Mouse (Mus musculus): ENCODE results near the gene Nsl1.

Gene Nsl1

DNA sequence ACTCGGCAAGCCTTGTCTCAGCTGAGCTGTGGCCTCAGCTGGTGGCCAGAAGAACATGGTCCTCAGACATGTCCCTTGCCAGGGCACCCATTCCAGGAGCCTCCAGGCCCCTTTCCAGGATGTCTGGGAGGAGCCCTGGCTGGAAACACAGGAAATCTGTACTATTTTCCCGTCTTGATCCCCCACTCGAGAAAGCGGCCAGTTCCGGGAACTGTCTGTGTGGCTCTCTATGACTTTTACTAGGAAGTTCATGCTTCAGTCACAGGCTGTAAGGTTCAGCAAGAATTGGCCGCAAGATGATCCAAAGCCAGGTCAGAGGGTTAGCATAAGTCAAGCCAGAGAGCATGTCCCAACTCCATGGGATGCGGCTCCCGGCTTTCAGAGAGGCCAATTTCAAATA is 29.2 kb downstream of the Nsl1 start:
- CTCF ChIA-PET, result no interaction called here

- CTCF ChIA-PET, result interaction anchor here (0.6 kb wide), 1 partner anchor 19 kb away, joined by 3 read pairs; no protein-coding TSS in a partner anchor
Measured at GRCm38 (mm10) chr1:191093578-191093977, 30.8 kb downstream of the Nsl1 start.

- CTCF ChIA-PET, result no interaction called here
Measured at GRCm38 (mm10) chr1:191095019-191095418, 32.2 kb downstream of the Nsl1 start.

DNA sequence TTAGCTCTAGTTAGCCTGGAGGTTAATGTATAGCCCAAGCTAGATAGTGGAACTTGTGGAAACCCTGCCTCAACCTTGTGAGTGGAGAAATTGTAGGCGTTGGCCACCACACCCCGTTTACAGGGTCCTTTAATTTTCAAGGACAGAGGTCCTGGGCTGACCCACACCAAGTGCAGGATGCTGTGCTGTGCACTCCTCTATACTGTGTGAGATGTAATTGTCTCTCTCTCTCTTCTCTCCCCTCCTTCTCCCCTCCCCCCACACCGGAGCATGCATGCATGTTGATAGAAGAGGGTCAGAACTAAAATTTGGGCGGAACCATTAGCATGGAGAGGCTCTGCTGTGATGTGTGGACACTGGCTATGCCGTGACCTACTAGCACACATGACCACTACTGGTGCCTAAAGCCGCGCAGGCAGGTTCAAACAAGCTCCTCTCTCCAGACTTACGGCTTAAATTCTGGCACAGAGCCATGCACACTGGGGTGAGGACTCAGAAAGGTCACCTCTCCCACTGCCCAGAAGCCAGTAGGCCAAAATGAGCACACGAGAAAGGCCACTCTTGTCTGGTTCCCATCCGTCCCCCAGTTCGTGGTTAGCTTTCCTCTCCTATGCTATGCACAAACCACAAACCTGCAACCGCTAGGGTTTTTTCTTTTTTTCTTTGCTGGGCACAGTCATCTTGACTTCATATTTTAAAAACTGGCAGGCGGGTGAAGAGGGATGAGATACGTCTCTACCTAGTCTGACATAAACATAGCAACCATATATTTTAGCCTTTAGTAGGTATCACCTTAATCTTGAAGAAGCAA is 34.3 kb downstream of the Nsl1 start:
- CTCF ChIA-PET, result no interaction called here

DNA sequence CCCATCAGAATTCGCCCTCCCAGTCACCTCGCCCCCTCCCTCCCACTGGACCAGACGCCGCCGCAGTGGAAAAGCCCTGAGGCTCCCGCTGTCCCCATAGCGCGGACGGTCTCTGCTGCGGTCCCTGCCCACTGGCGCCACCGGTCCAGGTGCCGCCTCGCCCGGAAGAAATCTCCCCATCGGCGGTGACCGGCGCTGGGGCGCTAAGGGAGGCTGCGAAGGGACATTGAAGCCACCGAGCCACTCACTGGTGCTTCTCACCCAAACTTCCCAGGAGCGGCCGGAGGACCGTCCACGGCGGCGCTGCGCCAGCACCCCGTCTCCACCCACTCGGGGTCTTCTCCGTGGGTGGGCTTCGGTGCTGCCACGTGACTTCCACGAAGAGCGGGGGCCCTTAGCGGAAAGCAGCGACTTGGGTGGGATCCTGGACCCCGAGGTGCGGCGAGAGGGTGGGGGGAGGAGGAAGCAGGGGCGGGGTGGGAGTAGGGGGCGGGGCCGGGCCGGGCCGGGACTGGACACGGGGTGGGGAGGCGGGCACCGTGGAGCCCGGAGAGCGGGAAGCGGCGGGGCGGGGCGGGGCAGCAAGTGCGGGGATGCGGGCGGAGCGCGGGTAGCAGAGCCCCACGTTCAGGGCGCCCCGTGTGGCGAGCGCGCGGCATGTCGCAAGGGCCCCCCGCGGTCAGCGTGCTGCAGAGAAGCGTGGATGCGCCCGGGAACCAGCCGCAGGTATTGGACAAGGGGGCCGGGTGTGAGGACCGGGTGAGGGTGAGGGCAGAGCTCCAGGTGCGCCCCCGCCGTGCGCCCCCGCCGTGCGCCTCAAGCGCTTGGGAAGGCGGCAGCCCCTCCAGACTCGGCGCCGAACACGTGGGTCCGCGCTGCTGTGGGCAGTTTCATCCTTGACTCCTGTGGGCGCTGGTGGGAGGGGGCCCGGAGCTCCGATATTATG is 35.3 kb downstream of the Nsl1 start, which contains the start of gene Batf3:
TSS of gene Batf3 (plus strand) at position 46 of the 946 bp plus-strand sequence.
- CTCF ChIA-PET, result interaction anchor here (2.0 kb wide), 1 partner anchor 15 kb away, joined by 6 read pairs; no protein-coding TSS in a partner anchor

GRCm38 (mm10) chr1:191099114-191099513 is 36.3 kb downstream of the Nsl1 start:
- CTCF ChIA-PET, result interaction anchor here (2.0 kb wide), 1 partner anchor 16 kb away, joined by 6 read pairs; no protein-coding TSS in a partner anchor

- CTCF ChIA-PET, result interaction anchor here (2.0 kb wide), 1 partner anchor 17 kb away, joined by 6 read pairs; no protein-coding TSS in a partner anchor
Measured at GRCm38 (mm10) chr1:191099772-191100291, 37.0 kb downstream of the Nsl1 start.

DNA sequence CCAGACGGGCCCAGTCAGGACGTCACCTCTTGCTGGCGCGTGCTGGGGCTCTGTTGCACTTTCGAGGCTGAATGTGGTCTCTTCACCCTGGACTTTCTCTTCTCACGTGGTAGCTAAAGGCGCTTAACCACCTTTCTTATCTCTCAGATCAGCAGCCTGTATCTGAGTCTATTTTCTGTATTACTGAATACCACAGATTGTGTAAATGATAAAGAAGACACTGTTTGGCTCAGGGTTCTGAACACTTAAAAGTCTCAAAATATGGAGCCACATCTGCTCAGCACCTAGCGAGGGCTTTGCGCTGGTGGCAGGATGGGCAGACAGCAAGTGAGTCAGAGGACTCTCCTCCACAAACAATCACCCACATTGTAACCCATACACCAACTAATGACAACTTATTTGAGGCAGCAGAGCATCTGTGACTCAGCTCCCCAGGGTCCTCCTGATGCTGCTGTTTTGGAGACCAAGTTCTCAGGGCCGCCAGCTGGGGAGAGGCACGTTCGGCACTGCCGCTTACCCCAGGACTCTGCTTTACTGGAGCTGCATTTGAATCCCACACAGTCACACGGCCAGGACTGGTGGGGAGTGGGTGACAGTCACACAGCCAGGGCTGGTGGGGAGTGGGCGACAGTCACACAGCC is 40.0 kb downstream of the Nsl1 start:
- CTCF ChIA-PET, result no interaction called here

GRCm38 (mm10) chr1:191105246-191105645 is 42.4 kb downstream of the Nsl1 start:
- CTCF ChIA-PET, result no interaction called here

GRCm38 (mm10) chr1:191107306-191107705 is 44.5 kb downstream of the Nsl1 start:
- CTCF ChIA-PET, result no interaction called here

- CTCF ChIA-PET, result no interaction called here
Measured at GRCm38 (mm10) chr1:191109907-191110306, 47.1 kb downstream of the Nsl1 start.

GRCm38 (mm10) chr1:191111146-191111545 is 48.3 kb downstream of the Nsl1 start:
- CTCF ChIA-PET, result interaction anchor here (0.6 kb wide), 1 partner anchor 30 kb away, joined by 14 read pairs; no protein-coding TSS in a partner anchor

DNA sequence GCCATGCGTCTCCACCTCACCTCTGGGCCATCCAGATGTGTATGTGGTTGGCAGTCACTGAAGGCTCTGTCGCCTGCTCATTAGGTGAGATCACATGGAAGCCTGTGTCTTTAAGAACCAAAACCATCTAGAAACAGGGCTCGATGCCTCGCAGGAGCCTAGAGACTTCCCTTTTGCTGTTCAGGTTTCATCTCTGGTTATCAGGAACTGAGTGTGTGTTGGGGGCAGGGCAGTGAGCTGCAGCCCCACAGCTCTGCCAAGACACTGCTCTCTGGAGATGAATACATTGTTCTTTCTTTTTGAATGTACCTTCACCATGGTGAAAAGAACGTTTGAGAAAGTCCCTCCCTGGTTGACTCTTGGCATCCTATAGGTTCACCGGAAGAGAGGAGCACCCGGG is 52.1 kb downstream of the Nsl1 start:
- CTCF ChIA-PET, result no interaction called here

DNA sequence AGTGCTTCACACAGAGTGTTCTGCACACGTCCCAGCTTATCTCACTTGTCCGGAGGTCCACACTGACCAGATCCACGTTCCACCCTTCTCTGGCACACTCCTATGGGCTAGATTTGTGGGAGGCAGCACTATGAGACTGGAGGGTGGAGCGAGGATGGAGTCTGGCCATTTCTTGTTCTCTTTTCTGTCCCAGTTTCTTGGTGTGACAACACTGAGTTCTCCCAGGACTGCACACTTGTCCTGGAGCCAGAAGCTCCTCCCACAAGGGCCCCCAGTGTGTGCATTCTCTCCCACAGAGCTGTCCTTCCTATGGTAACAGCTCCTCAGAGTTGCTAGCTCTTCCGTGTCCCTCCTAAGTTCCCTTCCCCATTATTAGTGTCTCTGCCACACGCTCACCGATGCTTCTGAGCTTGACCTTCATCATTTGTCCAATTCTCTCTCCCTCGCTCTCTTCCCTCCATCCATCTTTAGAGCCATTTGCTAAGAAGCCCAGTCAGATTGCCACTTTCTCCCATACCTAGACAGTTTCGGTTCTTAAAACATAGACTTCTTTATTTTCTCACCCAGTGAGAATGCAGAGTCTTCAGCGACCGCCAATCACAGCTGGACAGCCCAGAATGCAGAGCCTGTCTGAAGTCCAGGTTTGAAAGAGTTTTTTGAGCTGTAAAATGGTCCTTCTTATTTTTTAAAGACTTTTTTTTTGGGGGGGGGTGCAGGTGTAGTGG is 52.9 kb downstream of the Nsl1 start:
- CTCF ChIA-PET, result interaction anchor here (0.9 kb wide), 1 partner anchor 37 kb away, joined by 5 read pairs; no protein-coding TSS in a partner anchor

DNA sequence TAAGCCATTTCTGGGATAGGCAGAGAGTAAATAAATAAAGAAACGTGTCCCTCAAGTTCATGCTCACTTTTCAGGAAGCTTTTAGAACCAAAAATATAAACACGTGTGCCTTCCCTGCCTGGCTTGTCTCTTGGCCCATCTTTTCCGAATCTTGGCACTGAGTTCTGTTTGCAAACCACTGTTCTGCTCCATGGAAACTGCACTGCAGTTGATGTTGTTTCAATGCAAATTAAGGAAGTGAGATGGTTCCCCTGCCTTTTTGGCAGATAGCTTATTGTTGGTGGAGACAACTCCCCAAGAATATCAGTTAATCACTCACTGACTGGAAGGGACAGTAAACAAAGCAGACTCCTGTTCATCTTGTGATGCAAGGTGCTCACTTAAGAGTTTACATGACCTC is 59.9 kb downstream of the Nsl1 start:
- CTCF ChIA-PET, result no interaction called here

GRCm38 (mm10) chr1:191123696-191124095 is 60.9 kb downstream of the Nsl1 start:
- CTCF ChIA-PET, result no interaction called here

DNA sequence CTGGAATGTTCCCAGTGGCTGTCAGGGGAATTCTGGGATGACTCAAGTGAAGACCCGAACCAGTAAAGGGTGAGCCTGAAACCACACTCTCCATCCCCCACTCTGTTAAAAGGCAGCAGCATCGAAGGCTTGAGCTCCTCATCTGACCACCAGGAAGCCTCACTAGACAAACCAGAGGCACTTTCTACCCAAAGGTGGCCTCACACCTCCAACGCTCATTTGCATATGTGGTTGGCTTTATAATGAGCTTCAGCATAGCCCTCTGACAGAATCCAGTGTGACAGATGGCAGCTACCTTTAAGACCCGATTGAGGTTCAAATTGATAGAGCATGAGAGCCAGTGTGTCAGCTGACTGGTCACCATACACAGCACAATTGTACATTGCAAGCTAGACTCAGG is 61.5 kb downstream of the Nsl1 start:
- CTCF ChIA-PET, result no interaction called here

DNA sequence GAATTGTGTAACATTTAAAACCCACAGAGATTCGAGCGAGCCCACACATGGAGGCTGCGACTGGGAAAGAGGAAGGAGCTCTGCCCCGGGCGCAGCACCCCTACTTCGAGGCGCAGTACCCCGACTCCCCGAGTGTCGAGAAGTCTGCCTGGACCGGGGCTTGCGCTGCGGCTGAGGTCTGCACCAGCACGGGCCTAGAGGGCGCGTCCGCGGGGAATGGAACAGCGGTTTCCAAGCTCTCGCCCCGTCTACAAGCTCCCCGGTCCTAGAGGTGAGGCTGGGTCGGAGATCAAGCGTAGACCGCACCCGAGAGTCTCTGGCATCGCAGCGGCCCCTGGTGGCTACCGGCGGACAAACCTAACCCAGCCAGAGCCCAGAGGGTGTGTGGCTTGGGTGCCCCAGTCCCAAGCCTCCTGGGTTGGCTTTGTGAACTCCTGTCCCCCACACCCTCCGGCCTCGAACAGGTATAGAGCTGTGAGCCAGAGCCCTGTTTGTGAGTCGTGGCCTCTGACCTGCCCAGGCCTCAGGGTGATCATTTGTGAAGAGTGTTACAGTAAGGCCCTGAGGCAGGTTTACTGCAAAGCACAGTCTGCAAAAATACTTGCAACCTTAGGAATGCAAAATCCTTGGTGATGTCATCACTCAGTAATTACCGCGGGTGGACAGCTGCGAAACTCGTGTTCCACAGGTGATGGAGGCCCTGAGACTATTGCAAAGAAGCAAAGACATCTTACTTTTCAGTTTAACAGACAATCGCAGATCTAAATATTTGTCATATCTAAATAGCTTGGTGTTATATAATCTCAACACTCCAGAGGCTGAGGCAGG is 63.2 kb downstream of the Nsl1 start:
- CTCF ChIA-PET, result interaction anchor here (0.6 kb wide), 1 partner anchor 113 kb away, joined by 3 read pairs; no protein-coding TSS in a partner anchor

DNA sequence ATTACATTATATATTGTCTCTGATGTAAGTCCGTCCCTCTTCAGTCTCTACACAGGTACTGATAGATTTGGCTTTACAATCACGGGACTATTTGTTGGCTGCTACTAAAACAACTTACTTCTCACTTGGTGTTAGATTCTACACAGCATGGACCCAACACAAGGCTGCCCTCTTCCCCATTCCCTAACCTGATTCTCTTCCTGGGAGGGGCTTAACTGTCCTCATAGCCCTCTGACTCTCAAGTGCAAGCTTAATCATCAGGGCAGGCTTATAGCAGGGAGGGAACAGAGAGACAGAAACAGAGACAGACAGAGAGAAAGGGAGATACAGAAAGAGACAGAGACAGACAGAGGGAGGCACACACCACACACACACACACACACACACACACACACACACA is 68.9 kb downstream of the Nsl1 start:
- CTCF ChIA-PET, result no interaction called here

- CTCF ChIA-PET, result no interaction called here
Measured at GRCm38 (mm10) chr1:191132240-191132639, 69.4 kb downstream of the Nsl1 start.
